Mouse (Mus musculus): ENCODE data around the gene Capzb.
A peak's percentile ranks its signal among the peaks of the same experiment; 100 is the strongest.

Gene Capzb

DNA sequence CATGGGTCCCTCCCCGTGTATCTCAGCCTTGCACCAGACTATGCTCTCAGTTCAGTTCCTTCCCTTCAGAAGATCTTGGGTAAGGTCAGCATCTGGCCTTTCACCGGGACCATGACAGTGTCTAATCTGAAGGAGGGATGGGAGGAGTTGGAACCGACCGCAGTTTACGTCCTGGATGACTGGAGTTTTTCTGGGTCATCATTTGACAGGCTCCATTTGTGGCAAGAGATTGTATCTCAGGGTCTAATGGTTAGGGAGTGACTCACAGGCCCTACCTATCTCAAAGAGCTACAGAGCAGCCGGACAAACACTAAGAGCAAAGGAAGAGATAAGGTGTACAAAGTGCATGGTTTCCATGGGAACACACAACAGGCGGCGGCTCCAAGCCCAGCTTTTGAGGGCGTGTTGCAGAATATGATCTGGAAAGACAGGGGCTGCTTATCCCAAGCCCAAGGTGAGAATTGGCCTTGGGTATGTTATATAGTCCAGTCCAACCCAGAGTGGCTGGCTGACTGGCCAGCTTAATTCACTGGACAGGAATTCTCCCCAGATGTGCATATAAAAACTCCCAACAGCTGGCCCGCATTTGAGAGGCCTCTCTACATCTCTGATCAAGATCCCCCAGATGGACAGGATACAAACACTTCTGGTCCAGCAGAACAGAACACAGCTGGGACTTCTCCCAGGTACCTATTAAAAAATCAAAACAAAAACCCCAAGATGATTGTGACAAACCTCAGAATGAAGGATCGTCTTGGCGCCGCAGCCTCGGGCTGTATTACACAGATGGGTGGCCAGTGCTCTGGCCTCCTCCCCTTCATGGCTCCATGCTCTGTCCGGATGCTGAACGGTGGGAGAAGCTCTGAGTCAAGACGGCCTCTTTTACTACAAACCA is 12.7 kb upstream of the Capzb start:
- no peak for DNase-seq (ENCODE audit: low read depth, low spot score)

- peak; percentile 56 for DNase-seq (ENCODE audit: low read depth, low spot score)
Observed at GRCm38 (mm10) chr4:139182511-139182910, 10.2 kb upstream of the Capzb start.

DNA sequence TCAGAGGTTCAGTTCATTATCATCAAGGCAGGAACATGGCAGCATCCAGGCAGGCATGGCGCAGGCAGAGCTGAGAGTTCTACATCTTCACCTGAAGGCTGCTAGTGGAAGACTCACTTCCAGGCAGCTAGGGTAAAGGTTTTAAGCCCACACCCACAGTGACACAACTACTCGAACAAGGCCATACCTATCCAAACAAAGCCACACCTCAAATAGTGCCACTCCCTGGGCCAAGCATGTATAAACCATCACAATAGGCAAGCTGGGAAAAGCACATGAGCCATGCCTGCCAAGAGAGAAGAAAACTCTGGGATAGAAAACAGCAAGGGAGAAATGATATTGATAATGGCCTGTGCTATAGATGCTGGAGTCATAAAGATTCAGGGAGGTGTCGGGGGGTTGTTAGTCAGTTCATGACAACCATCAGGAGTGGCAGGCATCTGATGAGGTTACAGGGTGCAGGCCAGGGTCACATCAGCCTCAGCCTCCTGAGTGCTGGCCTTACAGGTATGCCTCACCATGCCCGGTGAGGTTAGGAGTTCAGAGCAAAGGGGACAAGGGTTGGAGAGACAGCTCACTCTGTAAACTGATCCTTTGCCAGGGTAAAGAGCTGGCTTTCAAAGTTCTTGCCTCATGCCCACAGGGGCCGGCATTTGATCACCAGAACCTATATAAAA is 6.8 kb upstream of the Capzb start:
- DNase-seq (ENCODE audit: low read depth, low spot score) = peak; percentile 42

- no peak for DNase-seq (ENCODE audit: low read depth, low spot score)
Observed at GRCm38 (mm10) chr4:139187930-139188329, 4.8 kb upstream of the Capzb start.

DNA sequence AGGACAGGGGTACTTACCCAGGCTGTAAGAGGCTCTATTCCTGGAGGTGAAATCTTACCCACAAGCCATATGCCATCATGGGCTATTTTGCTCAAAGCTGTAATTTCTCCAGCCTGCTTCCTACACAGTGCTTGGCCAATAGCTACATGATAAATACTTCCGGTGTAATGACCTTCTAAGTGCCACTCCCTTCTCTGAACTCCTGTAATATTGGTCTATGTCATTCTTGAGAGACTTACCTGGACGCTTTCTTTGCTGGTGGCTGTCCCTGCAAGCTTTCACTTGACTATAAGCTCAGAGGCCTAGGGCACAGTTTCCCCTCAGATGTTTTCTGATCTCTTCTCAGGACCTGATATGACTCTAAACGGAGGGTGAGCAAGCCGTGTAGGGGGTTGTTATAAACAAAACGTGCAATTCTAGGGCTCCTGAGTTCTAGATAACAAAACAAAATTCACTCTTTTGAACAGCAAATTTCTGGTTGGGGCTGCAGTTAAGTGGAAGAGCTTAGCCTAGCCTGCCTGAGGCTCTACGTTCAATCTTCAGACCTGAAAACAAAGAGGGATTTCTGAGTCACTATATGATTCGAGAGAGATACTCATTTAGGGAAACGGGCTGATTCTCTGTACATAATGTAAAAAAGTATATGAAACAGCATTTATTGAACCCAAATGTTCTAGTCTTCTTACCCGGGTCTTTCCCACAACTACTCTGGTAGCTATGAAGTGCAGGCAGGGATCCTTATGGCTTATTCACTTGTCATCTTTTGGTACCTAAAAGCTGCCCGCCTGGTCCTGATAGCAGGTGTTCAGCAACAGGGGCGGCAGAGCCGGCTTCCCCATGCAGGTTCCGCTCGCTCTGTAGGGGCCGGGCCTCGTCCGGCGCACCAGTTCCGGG is 847 bp upstream of the Capzb start:
- no peak for DNase-seq (ENCODE audit: low read depth, low spot score)

DNA sequence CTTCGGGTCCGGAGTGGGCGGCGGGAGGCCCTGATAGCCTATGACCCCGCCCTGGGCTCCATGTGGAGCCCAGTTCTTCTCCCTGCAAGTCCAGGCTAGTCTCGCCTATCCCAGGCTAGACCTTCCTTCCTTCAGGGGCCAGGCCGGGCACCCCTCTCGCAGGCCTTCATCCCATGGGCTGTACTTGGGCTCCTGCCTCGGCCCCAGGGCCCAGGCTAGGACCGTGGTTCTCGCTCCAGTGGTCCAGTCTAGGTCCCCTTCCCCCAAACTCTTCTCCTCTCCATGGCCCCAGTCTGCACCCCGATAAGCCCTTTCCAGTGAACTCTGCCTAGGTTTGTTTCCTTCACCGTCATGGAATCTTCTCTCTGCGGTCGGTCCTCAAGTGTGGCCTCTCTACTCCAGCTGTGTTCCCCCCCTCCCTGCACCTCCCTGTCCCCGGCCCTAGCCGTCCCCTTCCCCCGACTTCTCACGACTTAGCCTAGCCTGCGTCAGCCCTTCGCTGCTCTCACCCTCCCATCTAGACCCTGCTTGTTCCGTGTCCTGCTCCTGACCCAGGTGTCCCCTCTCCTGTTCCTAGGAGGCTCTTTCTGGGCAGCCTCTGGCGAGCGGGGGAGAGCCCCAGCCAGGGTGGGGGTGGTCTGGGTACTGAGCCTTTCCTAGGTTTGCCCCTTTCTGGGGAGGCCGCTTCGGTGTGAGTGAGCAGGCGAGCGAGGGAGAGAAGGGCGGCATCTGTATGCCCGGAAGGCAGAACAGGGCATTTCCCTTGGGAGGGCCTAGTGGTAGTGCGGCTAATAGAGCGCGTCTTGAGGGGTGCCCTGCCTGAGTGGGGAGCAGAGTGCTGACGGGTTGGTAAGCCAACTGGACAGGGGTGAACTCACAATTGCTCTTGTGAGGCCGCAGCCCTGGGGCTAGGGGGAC is 736 bp downstream of the Capzb start:
- DNase-seq (ENCODE audit: low read depth, low spot score) = peak; percentile 30

DNA sequence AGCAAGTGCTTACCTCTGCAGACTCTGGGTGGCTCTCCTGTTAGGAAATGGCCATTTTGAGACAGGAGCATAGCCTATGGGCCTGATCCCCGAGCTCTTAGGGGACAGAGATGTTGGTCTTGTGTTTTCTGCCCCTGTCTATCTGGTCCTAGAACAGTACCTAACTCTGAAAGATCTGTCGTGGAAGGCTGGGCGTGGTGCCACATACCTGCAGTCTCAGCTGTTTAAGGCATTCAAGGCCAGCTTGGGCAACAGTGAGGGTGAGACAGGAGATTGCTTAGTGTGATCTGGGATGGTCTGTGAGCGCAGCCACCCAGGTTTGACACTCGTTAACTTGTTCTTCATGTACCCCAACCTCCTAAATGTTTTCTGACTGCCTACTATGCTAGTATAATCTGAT is 2.4 kb downstream of the Capzb start:
- no peak for DNase-seq (ENCODE audit: low read depth, low spot score)

DNA sequence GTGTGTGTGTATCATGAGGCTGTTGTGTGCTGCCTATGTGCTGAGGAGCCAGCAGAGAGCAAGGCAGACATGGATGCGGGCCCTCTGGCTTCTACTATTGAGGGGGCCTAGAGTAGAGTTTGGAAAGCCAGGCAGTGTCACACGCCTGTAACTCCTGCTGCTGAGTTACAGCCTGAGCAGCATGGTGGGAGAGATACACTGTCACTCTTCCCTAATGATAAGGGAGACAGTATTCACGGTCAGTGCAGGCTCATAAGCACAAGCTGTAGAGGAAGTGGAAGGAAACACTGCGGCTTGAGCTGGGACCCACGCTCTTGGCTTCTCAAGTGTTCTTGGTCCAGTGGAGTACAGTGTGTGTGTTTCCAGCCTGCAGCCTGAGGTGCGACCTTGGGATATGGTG is 3.8 kb downstream of the Capzb start:
- DNase-seq (ENCODE audit: low read depth, low spot score) = no peak

DNA sequence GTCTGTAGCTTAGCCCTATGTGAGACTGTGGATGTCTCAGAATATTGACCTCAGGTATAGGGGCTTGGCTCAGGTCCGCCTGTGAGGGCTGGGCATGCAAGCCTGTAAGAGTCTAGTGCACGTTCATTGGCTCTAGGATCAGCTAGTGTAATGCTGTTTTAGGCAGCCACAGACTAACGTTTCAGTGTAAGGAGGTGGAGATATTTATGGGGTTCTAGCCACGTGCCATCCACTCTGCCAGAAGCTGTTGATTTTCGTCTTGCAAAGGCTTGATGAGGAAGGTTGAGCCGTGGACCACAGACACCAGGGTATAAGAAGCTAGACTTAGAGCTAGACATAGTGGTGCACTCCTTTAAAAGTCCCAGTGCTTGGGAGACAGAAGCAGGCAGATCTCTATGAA is 4.2 kb downstream of the Capzb start:
- no peak for DNase-seq (ENCODE audit: low read depth, low spot score)

GRCm38 (mm10) chr4:139197453-139197852 is 4.8 kb downstream of the Capzb start:
- DNase-seq (ENCODE audit: low read depth, low spot score) = peak; percentile 92

GRCm38 (mm10) chr4:139198004-139198689 is 5.4 kb downstream of the Capzb start:
- DNase-seq (ENCODE audit: low read depth, low spot score) = peak; percentile 67

GRCm38 (mm10) chr4:139199126-139199525 is 6.4 kb downstream of the Capzb start:
- DNase-seq (ENCODE audit: low read depth, low spot score) = no peak

DNA sequence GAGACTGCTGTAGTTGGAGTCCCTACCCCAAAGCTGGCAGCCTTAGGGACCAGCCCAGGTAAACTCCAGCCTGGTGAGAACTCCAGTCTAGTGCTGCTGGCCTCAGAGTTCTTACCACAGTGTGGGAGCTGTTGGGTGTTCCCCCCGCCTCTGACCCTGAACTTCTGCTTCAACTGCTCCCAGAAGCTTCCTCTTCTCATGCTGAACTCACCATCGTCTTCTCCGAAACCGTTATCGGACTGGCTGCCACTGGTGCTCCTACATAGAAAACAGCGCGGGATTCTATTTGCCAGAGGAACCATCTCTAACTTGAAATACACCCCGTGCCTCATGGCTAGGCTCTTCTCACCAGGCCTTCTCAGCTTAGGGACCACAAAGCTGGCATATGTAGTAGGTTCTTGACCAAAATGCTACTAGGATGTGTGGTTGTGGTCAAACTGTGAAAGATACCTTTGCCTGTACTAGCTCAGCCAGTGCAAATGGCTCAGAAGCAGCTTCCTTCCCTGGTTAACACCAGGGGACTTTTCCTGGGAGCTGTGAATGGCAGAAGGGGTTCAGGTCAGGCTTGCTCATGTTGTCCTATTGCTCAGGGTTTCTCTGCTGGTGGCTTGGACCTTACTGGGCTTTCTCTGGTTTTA is 7.1 kb downstream of the Capzb start:
- DNase-seq (ENCODE audit: low read depth, low spot score) = no peak

GRCm38 (mm10) chr4:139200946-139201345 is 8.2 kb downstream of the Capzb start:
- DNase-seq (ENCODE audit: low read depth, low spot score) = no peak

DNA sequence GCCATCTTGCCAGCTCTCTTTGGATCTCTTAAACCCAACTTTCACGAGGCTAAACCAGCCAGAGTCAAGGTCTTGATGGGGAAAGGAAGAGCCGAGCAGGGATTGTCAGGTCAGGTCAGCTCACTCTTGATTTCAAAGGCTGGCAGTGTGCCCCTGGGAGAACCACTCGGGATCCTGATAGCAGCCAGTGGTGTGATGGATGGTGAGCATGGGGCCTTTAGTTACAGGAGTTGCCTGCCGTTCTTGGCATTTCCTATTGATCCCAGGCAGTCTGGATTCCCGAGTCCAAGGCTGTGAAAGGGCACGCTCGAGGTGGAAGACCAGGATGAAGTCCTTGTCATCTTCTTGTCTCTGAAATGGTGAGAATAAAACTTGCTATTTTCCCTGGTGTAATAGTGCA is 9.9 kb downstream of the Capzb start:
- no peak for DNase-seq (ENCODE audit: low read depth, low spot score)

DNA sequence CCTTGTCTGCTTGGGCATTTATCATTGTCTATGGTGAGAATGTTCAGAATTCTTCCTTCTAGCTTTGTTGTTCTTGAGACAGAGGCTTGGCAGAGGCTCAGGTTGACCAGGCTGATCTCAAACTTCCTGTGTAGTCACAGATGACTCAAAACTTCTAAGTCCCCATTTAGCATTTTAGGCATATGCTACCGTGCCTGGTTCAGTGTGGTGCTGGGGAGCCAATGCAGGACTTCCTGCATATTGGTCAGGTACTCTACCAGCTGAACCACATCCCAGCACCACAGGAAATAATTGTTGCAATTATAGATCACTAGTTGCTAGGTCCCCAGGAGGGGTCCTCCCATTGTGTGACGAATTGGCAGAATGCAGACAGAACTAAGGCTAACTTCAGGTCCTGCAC is 10.7 kb downstream of the Capzb start:
- DNase-seq (ENCODE audit: low read depth, low spot score) = no peak

GRCm38 (mm10) chr4:139205842-139206241 is 13.1 kb downstream of the Capzb start:
- DNase-seq (ENCODE audit: low read depth, low spot score) = peak; percentile 82

- no peak for DNase-seq (ENCODE audit: low read depth, low spot score)
Observed at GRCm38 (mm10) chr4:139206353-139207045, 13.8 kb downstream of the Capzb start.

All from ZHBTc4 (cell line).